Mouse (Mus musculus): ENCODE results near the gene Wasf3. TPM values are rescaled to one million over a fixed set of nuclear protein-coding genes. Genes with fewer than 3 reads are reported as not detected.
A peak's percentile ranks its signal among the peaks of the same experiment; 100 is the strongest.

Wasf3 gene
- 4.1 and 4.8 TPM in 2 replicates for polyA plus RNA-seq (2016; fragmentation: Nextera tagmentation; extraction: Ambion mirVana)

DNA sequence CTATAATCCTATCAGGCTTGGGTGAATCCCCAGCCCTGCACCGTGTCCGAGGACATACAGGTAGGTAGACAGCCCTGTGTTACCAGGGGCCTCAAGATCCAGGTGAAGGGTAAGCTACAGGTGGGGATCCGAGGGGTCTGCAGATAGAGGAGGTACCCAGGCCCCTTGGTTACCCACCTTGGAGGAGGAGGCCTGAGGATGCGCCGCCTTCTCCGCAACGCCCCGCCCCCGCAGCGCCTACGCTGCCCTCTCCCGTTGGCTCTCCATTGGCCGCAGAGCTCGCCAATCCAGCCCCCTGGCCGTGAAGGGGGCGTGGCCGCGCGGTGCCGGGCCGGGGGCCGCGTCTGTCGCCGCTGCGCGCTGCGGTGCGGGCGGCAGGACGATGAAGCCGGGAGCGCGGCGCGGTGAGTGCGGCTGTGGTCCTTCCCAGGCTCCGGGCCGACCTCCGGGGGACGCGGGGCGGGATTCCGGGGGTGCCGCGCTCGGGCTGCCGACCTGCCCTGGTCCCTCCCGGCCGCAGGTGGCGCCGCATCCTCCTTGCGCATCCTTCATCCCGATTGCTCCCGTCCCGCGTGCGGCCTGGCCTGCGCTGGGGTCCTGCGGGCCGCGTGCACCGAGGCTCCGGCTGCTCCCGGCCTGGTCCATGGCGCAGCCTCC is at the start of gene Wasf3:
TSS of gene Wasf3 (plus strand) at position 51 of the 657 bp plus-strand sequence.
- no peaks in the 10 kb centered on the region for H3K9me3 ChIP-seq (replicated peaks)
- peaks cover 15% of the 10 kb centered on the region for H3K4me1 ChIP-seq
- DNase-seq (ENCODE audit: low spot score), result peak; percentile 89
- H3K4me3 ChIP-seq, result peak within 1 kb of the TSS; percentile 74
- H3K36me3 ChIP-seq, result peaks cover 8% of the 10 kb centered on the region
- under 1% methylated on average over 66 of the region's 66 CpGs for WGBS
- no peaks in the 10 kb centered on the region for H3K27me3 ChIP-seq (ENCODE audit: low read depth, poor library complexity, severe bottlenecking)
- H3K27ac ChIP-seq, result peak within 1 kb of the TSS; percentile 83

DNA sequence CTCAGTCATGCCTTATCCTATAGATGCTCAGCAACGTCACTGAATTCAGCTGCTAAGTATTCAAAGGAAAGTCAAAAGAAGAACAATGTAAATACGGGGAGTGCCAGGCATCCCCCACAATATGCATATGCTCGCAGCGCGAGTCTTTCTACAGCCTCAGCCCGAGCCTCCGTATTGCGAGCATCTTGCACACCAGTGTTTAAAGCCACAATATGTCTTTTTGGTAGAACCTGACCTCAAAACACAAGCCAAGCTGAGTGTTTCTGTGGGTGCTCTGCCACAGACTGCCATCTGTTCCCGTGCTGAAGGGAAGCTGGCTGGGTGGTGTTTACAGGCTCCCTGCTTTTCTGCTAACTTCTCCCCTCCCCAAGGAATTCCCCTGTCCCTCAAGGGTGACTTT is 46.7 kb upstream of the Wasf3 start:
- no peak overlapping the region for H3K4me3 ChIP-seq
- no peaks in the 10 kb centered on the region for H3K4me1 ChIP-seq
- no peaks in the 10 kb centered on the region for H3K27me3 ChIP-seq (ENCODE audit: low read depth, poor library complexity, severe bottlenecking)
- 73% methylated on average over 9 of the region's 9 CpGs for WGBS
- no peak for DNase-seq (ENCODE audit: low spot score)
- H3K27ac ChIP-seq, result no peak overlapping the region
- H3K36me3 ChIP-seq, result no peaks in the 10 kb centered on the region
- no peaks in the 10 kb centered on the region for H3K9me3 ChIP-seq (replicated peaks)

DNA sequence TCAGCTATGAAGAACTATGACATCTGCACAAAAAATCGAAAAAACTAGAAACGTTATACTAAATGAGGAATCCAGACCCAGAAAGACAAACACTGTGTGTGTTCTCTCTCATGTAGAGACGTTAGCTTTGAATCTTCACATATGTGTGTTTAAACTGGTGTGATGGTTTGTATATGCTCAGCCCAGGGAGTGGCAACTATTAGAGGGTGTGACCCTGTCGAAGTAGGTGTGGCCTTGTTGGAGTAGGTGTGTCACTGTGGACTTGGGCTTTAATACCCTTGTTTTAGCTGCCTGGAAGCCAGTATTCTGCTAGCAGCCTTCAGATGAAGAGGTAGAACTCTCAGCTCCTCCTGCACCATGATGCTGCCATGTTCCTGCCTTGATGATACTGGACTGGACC is 44.7 kb upstream of the Wasf3 start:
- H3K9me3 ChIP-seq (replicated peaks), result no peaks in the 10 kb centered on the region
- no peaks in the 10 kb centered on the region for H3K4me1 ChIP-seq
- no peak overlapping the region for H3K4me3 ChIP-seq
- no peaks in the 10 kb centered on the region for H3K36me3 ChIP-seq
- WGBS, result 89% methylated on average over 4 of the region's 4 CpGs
- H3K27ac ChIP-seq, result no peak overlapping the region
- H3K27me3 ChIP-seq (ENCODE audit: low read depth, poor library complexity, severe bottlenecking), result no peaks in the 10 kb centered on the region
- no peak for DNase-seq (ENCODE audit: low spot score)

DNA sequence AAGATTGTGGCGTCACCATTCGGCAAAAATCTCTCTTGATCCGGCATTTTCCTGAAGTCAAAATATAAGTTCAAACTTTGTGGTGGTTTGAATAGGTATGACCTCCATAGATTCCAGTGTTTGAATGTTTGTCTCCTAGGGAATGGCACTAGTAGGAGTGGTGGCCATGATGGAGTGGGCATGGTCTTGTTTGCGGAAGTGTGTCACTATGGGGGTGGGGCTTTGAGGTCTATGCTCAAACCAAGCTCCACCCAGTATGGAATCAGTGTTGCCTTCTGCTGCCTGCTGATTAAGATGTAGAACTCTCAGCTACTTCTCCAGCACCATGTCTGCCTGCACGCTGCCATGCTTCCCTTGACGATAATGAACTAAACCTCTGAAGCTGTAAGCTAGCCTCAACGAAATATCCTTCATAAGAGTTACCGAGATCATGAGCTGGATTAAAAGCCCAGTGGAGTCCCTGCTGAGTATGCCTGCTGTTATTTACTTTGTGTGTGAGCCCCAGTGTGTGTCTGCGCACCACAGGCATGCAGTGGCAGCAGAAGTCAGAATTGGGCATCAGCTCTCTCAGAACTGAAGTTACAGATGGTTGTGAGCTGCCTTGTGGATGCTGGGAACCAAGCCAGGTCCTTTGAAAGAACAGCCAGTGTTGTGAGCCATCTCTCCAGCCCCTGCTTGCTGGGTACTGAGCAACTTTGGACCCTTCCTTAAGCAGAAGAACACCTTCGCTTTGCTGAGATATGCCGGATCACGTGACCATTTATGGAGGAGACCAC is 39.7 kb upstream of the Wasf3 start:
- Histone ChIP-seq H3K4me3 (no peak overlapping the region), H3K27me3 (ENCODE audit: low read depth, poor library complexity, severe bottlenecking) (no peaks in the 10 kb centered on the region), H3K27ac (no peak overlapping the region), H3K36me3 (no peaks in the 10 kb centered on the region), H3K4me1 (no peaks in the 10 kb centered on the region), H3K9me3 (replicated peaks) (no peaks in the 10 kb centered on the region)
- WGBS, result 95% methylated on average over 12 of the region's 12 CpGs
- DNase-seq (ENCODE audit: low spot score), result no peak

DNA sequence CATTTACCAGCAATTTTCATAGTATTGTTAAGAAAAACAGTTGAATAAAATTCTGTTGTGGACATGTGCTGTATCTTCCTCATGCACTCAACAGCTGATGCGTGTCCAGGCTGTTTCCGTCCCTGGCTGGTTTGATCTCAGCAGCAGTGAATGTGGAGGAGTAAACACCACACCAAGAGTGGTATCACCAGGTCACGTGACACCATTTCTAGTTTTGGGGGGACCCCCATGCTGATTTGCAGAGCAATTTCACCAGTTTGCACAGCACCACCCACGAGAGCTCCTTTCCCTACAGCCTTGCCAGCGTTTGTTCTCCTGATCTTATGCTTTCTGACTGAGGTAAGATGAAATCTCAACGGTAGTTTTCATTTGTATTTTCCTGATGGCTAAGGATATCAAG is 37.7 kb upstream of the Wasf3 start:
- H3K4me1 ChIP-seq, result no peaks in the 10 kb centered on the region
- no peak overlapping the region for H3K4me3 ChIP-seq
- DNase-seq (ENCODE audit: low spot score), result no peak
- no peaks in the 10 kb centered on the region for H3K36me3 ChIP-seq
- H3K27ac ChIP-seq, result no peak overlapping the region
- H3K27me3 ChIP-seq (ENCODE audit: low read depth, poor library complexity, severe bottlenecking), result no peaks in the 10 kb centered on the region
- 84% methylated on average over 6 of the region's 6 CpGs for WGBS
- H3K9me3 ChIP-seq (replicated peaks), result no peaks in the 10 kb centered on the region

DNA sequence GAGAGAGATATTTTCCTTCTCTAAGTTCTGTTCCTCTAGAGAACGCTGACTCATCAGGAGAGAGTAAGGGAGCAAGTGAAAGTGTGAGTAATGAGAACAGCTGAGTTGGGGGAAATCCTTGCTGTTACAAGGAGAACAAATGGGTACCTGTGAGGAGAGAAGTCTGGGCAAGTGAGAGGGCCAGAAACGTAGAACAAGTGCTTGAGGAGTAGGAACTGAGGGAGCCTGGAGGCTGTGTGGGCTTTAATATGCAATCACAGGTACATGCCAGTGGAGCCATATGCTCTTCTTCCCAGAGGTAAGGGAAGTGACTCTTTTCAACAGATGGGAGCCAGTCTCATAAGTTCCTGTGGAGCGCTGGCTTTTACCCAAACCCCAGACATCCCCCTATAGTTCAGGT is 35.6 kb upstream of the Wasf3 start:
- WGBS, result 70% methylated on average over 3 of the region's 3 CpGs
- no peak for DNase-seq (ENCODE audit: low spot score)
- Histone ChIP-seq H3K4me3 (no peak overlapping the region), H3K9me3 (replicated peaks) (no peaks in the 10 kb centered on the region), H3K4me1 (no peaks in the 10 kb centered on the region), H3K27me3 (ENCODE audit: low read depth, poor library complexity, severe bottlenecking) (no peaks in the 10 kb centered on the region), H3K27ac (no peak overlapping the region), H3K36me3 (no peaks in the 10 kb centered on the region)

DNA sequence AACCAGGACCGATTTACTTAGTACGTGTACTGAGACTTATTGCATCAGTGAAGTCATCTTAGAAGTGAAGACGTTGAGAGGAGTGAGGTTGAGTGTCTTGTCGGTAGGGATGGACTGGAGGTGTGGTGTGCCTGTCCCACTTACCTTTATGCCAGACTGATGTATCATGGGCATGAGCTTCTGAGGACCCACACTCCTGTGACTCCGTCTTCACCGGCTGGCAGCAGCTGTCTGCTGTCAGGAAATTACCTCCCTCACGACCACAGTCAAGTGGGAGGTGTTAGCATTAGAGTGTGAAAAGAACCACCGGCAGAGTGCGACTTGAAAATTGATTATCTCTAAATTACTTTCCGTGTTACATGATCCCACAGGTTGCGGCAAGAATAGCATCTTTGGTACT is 34.0 kb upstream of the Wasf3 start:
- Histone ChIP-seq H3K27ac (no peak overlapping the region), H3K4me1 (no peaks in the 10 kb centered on the region), H3K4me3 (no peak overlapping the region), H3K27me3 (ENCODE audit: low read depth, poor library complexity, severe bottlenecking) (no peaks in the 10 kb centered on the region), H3K9me3 (replicated peaks) (no peaks in the 10 kb centered on the region), H3K36me3 (no peaks in the 10 kb centered on the region)
- DNase-seq (ENCODE audit: low spot score), result no peak
- WGBS, result 73% methylated on average over 11 of the region's 11 CpGs

DNA sequence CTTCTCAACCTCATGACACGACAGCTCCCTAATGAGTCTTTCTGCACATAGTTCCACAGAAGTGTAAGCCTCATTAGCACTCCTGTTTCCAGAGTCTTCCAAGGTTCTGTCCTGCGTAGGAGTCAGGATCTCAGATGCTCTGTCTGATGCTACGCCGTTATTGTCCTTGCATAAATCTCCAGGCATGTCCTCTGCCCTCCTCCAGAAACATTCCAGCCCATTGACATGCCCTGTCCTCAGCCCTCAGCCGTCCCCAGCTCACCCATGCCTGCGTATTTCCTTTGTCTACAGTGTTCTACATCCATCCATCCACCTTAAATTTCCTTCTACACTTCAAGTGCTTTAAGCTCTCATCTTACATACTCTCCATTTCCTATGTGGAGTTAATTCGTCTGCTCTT is 32.8 kb upstream of the Wasf3 start:
- DNase-seq (ENCODE audit: low spot score), result no peak
- Histone ChIP-seq H3K4me1 (no peaks in the 10 kb centered on the region), H3K27me3 (ENCODE audit: low read depth, poor library complexity, severe bottlenecking) (no peaks in the 10 kb centered on the region), H3K4me3 (no peak overlapping the region), H3K9me3 (replicated peaks) (no peaks in the 10 kb centered on the region), H3K27ac (no peak overlapping the region), H3K36me3 (no peaks in the 10 kb centered on the region)
- 89% methylated on average over 7 of the region's 7 CpGs for WGBS

DNA sequence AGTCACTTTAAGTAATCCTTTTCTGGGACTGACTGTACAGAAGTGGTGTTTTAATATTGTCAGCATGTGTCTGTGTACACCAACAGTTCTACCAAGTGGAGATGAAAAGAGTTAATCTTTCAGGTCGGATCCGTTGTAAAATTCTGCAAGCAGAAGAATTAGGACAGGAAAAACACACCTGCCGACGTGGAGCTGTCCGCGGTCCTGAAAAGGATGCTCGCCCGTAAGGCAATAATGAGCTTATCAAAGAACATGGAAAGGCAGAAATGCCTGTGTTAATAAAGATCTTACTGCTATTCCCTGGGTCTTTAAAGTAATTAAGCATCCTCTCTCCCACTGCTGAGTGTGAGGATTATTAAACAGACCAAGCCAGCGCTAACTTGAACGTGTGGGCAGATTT is 24.4 kb upstream of the Wasf3 start:
- WGBS, result 39% methylated on average over 10 of the region's 10 CpGs
- peak; percentile 74 for DNase-seq (ENCODE audit: low spot score)
- no peaks in the 10 kb centered on the region for H3K4me1 ChIP-seq

DNA sequence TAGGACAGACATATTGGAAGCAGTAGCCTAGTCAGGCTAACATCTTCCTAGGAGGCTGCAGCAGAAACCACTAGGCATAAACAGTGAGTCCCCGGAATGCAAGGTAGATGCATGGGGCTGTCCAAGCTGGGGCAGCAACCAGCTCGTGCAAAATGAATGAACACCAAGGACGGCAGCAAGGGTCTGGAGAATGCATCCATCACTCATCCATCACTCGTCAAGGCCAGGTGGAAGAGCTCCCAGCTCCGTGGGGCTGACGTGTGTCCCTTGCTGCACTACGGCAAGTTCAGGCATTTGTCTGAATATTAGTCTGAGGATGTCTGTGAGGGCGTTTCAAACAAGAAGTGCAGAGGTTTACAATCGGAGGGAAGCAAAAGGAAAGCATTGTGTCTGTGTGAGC is 22.1 kb upstream of the Wasf3 start:
- WGBS, result 89% methylated on average over 9 of the region's 9 CpGs
- no peaks in the 10 kb centered on the region for H3K36me3 ChIP-seq
- no peaks in the 10 kb centered on the region for H3K27me3 ChIP-seq (ENCODE audit: low read depth, poor library complexity, severe bottlenecking)
- DNase-seq (ENCODE audit: low spot score), result no peak
- H3K4me3 ChIP-seq, result no peak overlapping the region
- no peaks in the 10 kb centered on the region for H3K9me3 ChIP-seq (replicated peaks)
- H3K27ac ChIP-seq, result no peak overlapping the region
- no peaks in the 10 kb centered on the region for H3K4me1 ChIP-seq

More for the DNA sequence above, 24.4 kb upstream of the Wasf3 start:
- no peak overlapping the region for H3K4me3 ChIP-seq
- no peaks in the 10 kb centered on the region for H3K9me3 ChIP-seq (replicated peaks)
- no peak overlapping the region for H3K27ac ChIP-seq
- H3K27me3 ChIP-seq (ENCODE audit: low read depth, poor library complexity, severe bottlenecking), result no peaks in the 10 kb centered on the region
- no peaks in the 10 kb centered on the region for H3K36me3 ChIP-seq

DNA sequence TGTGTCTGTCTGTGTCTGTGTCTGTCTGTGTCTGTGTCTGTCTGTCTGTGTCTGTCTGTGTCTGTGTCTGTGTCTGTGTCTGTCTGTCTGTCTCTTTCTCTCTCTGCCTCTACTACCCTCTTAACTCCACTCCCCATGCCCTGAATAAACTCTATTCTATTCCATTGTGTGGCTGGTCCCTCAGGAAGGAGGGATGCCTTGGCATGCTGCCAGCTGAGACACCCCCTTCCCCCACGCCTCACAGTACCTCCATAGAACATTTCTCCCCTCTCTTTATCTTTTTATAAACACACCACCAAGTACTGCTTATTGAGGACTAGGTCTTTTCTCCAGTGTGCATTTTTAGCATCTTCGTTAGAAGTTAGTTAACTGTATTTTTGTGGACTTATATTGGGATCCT is 16.4 kb upstream of the Wasf3 start:
- Histone ChIP-seq H3K27me3 (ENCODE audit: low read depth, poor library complexity, severe bottlenecking) (no peaks in the 10 kb centered on the region), H3K36me3 (no peaks in the 10 kb centered on the region), H3K9me3 (replicated peaks) (no peaks in the 10 kb centered on the region), H3K4me1 (no peaks in the 10 kb centered on the region), H3K27ac (no peak overlapping the region), H3K4me3 (no peak overlapping the region)
- WGBS, result 83% methylated on average over 2 of the region's 2 CpGs
- no peak for DNase-seq (ENCODE audit: low spot score)

DNA sequence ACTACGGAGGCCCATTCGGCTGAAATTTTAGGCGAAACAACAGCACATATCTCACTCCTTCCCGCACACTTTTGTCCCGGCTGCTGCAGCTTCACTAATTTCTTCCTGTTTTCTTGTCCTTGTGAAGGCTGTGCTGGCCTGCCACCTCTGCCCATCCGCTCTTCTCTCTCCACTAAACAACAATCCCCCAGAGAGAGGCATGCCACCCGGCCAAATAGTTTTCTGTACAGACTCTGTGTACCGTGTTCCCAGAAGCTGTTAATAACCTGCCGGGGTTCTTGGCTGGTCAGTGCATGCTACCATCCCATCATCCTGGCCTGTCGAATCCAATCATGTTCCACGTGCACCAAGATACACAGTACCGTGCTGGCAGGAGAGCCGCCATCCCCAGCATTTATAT is 15.8 kb upstream of the Wasf3 start:
- H3K36me3 ChIP-seq, result no peaks in the 10 kb centered on the region
- H3K9me3 ChIP-seq (replicated peaks), result no peaks in the 10 kb centered on the region
- WGBS, result 91% methylated on average over 13 of the region's 13 CpGs
- H3K27ac ChIP-seq, result no peak overlapping the region
- no peaks in the 10 kb centered on the region for H3K27me3 ChIP-seq (ENCODE audit: low read depth, poor library complexity, severe bottlenecking)
- DNase-seq (ENCODE audit: low spot score), result no peak
- no peaks in the 10 kb centered on the region for H3K4me1 ChIP-seq
- no peak overlapping the region for H3K4me3 ChIP-seq

DNA sequence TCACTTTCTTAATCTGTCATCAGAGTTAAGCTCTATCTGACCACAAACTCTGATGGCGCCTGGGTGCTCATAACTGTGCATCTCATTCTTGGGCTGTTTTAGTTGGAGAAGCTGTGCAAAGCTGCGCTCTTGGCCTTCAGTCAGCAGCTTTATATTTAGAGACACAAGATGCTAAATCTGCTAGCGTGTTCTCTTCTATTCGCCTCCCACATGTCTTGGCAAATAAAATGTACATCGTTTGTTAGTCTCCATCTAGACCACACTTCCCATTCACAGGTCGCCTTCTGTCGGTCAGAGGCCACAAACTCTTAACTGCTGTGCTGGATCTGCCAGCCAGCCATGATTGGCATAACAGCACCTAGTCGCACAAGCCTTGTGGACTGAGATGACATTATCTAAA is 14.0 kb upstream of the Wasf3 start:
- Histone ChIP-seq H3K4me1 (no peaks in the 10 kb centered on the region), H3K27ac (no peak overlapping the region), H3K36me3 (no peaks in the 10 kb centered on the region), H3K27me3 (ENCODE audit: low read depth, poor library complexity, severe bottlenecking) (no peaks in the 10 kb centered on the region), H3K9me3 (replicated peaks) (no peaks in the 10 kb centered on the region), H3K4me3 (no peak overlapping the region)
- DNase-seq (ENCODE audit: low spot score), result no peak
- 90% methylated on average over 8 of the region's 8 CpGs for WGBS

Measured in limb, embryonic 10.5 days (tissue).